Mouse (Mus musculus): ENCODE results near the gene Rprd1b. TPM values are rescaled to one million over a fixed set of nuclear protein-coding genes. Genes with fewer than 3 reads are reported as not detected.

The Rprd1b gene
- polyA plus RNA-seq, 1 experiment: 17.1 TPM

DNA sequence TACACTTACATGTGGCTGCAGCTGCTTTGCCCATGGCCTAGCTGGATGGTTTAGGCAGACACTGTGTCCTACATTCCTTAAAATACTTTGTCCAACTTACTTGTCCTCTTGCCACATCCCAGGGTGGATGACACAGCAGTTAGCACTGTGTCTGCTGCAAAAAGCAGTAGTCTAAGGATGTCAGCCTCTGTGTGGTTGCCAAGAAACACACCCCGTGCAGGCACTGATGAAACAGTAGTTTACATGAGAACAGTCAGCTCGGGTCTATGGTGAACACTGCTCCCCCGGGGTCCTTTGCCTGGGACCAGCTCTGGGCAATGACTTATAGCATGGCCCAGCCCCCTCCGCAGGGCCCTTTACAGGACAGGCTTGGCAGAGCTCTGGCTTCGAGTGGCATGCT, 65.0 kb downstream of the Rprd1b start:
- Histone ChIP-seq H3K4me1 (ENCODE audit: control insufficient read depth, insufficient read depth, low read length) (peaks cover 5% of the 10 kb centered on the region), H3K27ac (ENCODE audit: insufficient read depth, low read length) (no peak overlapping the region), H3K4me3 (ENCODE audit: insufficient read depth, low read length) (no peak overlapping the region)
- no peak for TF ChIP-seq POLR2A (IDR thresholded peaks at IDR 0.05; ENCODE audit: extremely low read depth, insufficient read depth, low read length)

DNA sequence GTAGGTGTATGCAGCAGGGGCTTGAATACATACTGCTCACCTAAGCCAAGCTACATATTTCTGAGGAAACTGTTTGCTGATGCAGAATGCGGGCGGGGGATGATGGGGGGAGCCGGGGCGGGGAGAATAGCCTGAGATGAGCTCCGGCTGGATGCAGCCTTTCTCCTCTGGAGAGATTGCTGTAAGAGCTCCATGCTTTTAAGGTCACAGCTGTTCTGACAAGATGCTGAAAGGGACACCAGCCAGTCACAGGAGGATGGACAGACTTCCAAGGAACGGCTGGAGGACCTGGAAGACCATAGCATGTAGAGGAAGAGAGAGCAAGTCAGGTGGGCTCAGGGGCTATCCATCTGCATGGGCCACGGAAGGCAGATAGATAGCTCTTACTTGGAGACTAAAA, 66.0 kb downstream of the Rprd1b start:
- TF ChIP-seq CTCF (IDR thresholded peaks at IDR 0.05; ENCODE audit: extremely low read depth, insufficient read depth, low read length): no peak
- no peak for TF ChIP-seq POLR2A (IDR thresholded peaks at IDR 0.05; ENCODE audit: extremely low read depth, insufficient read depth, low read length)
- Histone ChIP-seq H3K4me3 (ENCODE audit: insufficient read depth, low read length) (no peak overlapping the region), H3K27ac (ENCODE audit: insufficient read depth, low read length) (no peak overlapping the region), H3K4me1 (ENCODE audit: control insufficient read depth, insufficient read depth, low read length) (peaks cover 5% of the 10 kb centered on the region)

DNA sequence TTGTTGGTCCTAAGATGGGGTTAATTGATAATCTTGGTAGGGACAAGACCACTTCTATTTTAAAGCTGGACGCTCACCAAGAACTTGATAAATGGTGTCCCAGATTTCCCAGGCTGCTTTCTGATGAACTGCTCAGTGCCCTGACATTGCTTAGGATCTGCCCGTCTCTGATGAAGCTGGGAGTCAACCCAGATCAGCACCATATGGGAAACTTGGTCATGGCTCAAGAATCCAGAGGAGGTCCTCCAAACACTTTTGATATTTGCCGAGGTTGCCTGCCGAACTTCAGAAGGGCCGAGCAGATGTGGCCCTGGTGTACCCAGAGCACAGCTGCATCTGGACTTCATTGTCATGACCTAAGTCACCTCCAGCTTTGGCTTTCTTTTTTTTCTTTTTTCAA, 66.5 kb downstream of the Rprd1b start:
- Histone ChIP-seq H3K4me1 (ENCODE audit: control insufficient read depth, insufficient read depth, low read length) (peaks cover 5% of the 10 kb centered on the region), H3K27ac (ENCODE audit: insufficient read depth, low read length) (no peak overlapping the region), H3K4me3 (ENCODE audit: insufficient read depth, low read length) (no peak overlapping the region)
- no peak for TF ChIP-seq POLR2A (IDR thresholded peaks at IDR 0.05; ENCODE audit: extremely low read depth, insufficient read depth, low read length)
- TF ChIP-seq CTCF (IDR thresholded peaks at IDR 0.05; ENCODE audit: extremely low read depth, insufficient read depth, low read length): no peak

DNA sequence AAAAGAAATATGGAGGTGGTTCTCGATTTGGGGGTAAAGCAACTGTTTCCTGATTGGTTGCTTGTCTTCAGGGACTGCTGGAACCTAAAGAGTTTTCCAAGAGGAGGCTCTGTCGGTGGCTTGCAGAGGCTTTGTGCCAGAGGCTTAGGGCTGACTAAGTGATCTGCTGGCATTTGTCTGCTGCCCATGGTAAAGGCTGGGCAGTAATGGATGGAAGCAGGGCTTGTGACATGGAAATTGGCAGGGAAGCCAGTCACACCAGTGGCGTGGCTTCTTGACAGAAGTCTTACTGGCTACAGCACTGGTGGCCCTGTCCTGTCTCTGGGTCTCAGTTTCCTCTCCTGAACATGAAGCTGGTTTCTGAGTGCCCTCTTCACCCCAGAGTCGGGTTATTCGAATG, 68.8 kb downstream of the Rprd1b start:
- Histone ChIP-seq H3K4me1 (ENCODE audit: control insufficient read depth, insufficient read depth, low read length) (peaks cover 5% of the 10 kb centered on the region), H3K27ac (ENCODE audit: insufficient read depth, low read length) (no peak overlapping the region), H3K4me3 (ENCODE audit: insufficient read depth, low read length) (no peak overlapping the region)
- TF ChIP-seq POLR2A (IDR thresholded peaks at IDR 0.05; ENCODE audit: extremely low read depth, insufficient read depth, low read length) (no peak), CTCF (IDR thresholded peaks at IDR 0.05; ENCODE audit: extremely low read depth, insufficient read depth, low read length) (no peak)

DNA sequence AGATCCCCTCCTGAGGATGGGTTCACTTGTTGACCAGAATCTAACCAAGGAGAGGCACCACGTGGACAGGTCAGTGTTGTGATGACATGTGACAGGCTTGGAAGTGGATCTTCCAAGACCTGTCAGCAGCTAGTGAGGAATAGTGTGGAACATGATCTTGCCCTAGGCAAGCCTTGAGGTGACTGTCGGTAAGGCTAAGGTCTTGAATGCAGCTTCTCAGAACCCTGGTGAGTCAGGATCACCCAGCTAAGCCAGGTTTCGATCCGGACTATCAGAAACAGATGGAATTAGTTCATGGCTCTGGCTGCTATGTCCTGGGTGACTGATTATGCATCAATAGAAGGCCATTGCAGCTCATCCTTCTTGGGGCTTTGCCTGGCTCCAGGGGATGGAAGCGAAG, 70.4 kb downstream of the Rprd1b start:
- H3K4me1 ChIP-seq (ENCODE audit: control insufficient read depth, insufficient read depth, low read length): no peaks in the 10 kb centered on the region
- H3K27ac ChIP-seq (ENCODE audit: insufficient read depth, low read length): no peak overlapping the region
- H3K4me3 ChIP-seq (ENCODE audit: insufficient read depth, low read length): no peak overlapping the region
- no peak for TF ChIP-seq POLR2A (IDR thresholded peaks at IDR 0.05; ENCODE audit: extremely low read depth, insufficient read depth, low read length)
- TF ChIP-seq CTCF (IDR thresholded peaks at IDR 0.05; ENCODE audit: extremely low read depth, insufficient read depth, low read length): no peak

DNA sequence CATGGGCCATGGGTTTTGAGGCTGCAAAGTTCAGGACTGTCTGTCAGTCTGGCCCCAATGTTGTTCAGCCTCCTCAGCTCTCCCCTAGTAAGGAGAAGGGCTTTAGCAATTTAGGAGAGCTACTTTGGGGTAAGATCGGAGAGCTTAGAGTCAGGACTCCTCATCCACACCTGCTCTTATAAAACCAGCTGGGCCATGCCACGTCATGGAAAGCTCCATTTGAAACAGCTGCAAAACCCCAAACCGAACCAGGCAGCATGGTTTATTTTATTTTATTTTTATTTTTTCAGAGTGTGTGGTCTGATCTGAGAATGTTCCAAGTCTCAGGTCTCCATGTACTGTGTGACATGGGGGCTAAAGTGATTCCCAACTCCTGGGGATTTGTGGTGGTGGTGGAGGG, 71.2 kb downstream of the Rprd1b start:
- no peak overlapping the region for H3K27ac ChIP-seq (ENCODE audit: insufficient read depth, low read length)
- no peak for TF ChIP-seq CTCF (IDR thresholded peaks at IDR 0.05; ENCODE audit: extremely low read depth, insufficient read depth, low read length)
- no peak for TF ChIP-seq POLR2A (IDR thresholded peaks at IDR 0.05; ENCODE audit: extremely low read depth, insufficient read depth, low read length)
- H3K4me3 ChIP-seq (ENCODE audit: insufficient read depth, low read length): no peak overlapping the region
- H3K4me1 ChIP-seq (ENCODE audit: control insufficient read depth, insufficient read depth, low read length): no peaks in the 10 kb centered on the region

DNA sequence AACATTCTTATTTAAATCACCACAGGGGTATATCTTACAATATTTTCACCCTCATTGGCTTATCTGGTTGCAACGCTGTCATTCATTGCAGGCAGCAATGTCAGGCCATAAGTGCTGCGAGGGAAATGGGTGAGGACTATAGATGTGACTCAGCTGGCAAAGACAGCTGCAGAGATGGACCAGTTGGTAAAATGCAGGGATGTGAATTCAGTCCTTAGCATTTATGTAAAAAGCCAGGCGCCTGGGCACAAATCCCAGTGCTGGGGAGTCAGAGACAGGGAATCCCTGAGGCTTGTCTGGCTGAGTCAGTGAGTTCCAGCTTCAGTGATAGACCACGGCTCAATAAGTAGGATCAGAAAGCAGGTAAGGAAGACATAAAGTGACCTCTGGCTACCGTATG, 73.5 kb downstream of the Rprd1b start:
- Histone ChIP-seq H3K27ac (ENCODE audit: insufficient read depth, low read length) (no peak overlapping the region), H3K4me3 (ENCODE audit: insufficient read depth, low read length) (no peak overlapping the region), H3K4me1 (ENCODE audit: control insufficient read depth, insufficient read depth, low read length) (no peaks in the 10 kb centered on the region)
- no peak for TF ChIP-seq CTCF (IDR thresholded peaks at IDR 0.05; ENCODE audit: extremely low read depth, insufficient read depth, low read length)
- TF ChIP-seq POLR2A (IDR thresholded peaks at IDR 0.05; ENCODE audit: extremely low read depth, insufficient read depth, low read length): no peak

DNA sequence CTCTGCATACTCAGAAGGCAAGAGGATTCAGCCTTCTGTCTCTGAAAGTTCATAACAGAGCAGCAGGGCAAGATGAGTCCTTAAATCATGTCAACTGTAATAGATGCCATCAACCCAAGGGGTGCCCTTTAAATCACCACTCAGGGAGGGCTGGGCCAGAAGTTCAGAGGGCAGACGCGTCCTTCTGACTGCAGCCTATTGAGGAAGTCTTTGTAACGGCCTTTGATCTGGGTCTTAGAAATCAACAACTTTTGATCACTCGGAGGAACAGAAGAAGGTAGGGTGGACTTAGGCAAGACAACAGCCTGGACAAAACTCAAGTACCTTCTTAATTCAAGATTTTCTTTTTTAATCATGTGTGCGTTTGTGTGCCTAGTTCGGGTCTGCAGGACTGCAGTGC, 76.7 kb downstream of the Rprd1b start:
- no peak for TF ChIP-seq POLR2A (IDR thresholded peaks at IDR 0.05; ENCODE audit: extremely low read depth, insufficient read depth, low read length)
- no peak for TF ChIP-seq CTCF (IDR thresholded peaks at IDR 0.05; ENCODE audit: extremely low read depth, insufficient read depth, low read length)
- Histone ChIP-seq H3K27ac (ENCODE audit: insufficient read depth, low read length) (no peak overlapping the region), H3K4me3 (ENCODE audit: insufficient read depth, low read length) (no peak overlapping the region), H3K4me1 (ENCODE audit: control insufficient read depth, insufficient read depth, low read length) (no peaks in the 10 kb centered on the region)

DNA sequence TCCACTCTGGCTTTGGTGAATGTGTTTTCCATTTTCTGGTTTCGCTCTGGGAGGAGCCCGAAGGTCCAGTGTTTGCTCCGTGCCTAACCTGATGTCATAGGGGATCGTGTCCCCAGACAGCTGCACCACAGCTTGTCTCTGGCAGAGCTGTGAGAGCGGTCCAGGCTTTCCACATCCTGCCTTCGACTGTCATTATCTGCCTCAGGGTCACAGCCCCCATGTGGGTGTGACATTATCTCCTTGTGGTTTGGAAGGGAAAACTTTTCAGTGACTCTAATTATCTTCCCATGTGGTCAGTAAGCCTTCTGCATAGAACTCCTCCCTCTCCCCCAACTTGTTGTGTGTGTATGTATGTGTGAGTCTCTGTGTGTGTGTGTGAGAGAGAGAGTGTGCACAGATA, 77.3 kb downstream of the Rprd1b start:
- no peak for TF ChIP-seq CTCF (IDR thresholded peaks at IDR 0.05; ENCODE audit: extremely low read depth, insufficient read depth, low read length)
- no peak for TF ChIP-seq POLR2A (IDR thresholded peaks at IDR 0.05; ENCODE audit: extremely low read depth, insufficient read depth, low read length)
- no peak overlapping the region for H3K4me3 ChIP-seq (ENCODE audit: insufficient read depth, low read length)
- no peaks in the 10 kb centered on the region for H3K4me1 ChIP-seq (ENCODE audit: control insufficient read depth, insufficient read depth, low read length)
- no peak overlapping the region for H3K27ac ChIP-seq (ENCODE audit: insufficient read depth, low read length)

DNA sequence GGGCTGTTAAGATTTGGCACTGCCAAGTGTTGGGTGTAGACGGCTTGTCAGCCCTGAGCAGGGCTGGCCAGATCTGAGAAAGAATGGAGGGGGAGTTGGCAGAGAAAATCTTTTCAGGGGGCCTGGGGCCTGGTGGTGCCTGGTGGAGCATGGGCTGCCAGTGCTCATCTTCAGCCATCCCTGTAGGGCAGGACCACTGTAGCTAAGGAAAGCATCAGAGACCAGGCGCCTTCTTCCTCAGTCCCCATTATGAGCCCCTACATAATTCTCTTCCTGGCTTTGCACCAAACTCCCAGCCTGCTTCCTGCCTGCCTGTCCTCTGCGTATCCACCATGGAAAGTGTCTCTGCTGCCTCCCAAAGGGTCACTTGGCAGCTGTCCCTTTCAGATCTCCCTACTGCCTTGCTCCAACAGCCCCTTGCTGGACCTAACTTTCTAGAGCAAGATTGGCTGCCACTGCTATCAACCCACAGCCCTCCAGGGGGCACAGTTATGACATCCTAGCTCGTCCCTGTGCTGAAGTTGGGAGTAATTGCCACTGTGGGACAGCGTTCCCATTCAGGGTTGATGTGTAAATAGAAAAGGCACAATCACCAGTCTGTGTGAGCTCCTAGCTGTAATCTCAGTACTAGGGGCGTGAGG, 78.8 kb downstream of the Rprd1b start:
- Histone ChIP-seq H3K4me1 (ENCODE audit: control insufficient read depth, insufficient read depth, low read length) (no peaks in the 10 kb centered on the region), H3K4me3 (ENCODE audit: insufficient read depth, low read length) (no peak overlapping the region), H3K27ac (ENCODE audit: insufficient read depth, low read length) (no peak overlapping the region)
- TF ChIP-seq CTCF (IDR thresholded peaks at IDR 0.05; ENCODE audit: extremely low read depth, insufficient read depth, low read length): peak; percentile 75
- no peak for TF ChIP-seq POLR2A (IDR thresholded peaks at IDR 0.05; ENCODE audit: extremely low read depth, insufficient read depth, low read length)

Data from cortical plate, adult 2 months (tissue).